In genomic region chr5:4959446-4959845, GRCm38 (mm10) we compare ENCODE assay signal across 16 mouse cellular contexts.
DNase-seq lines count a peak whose midpoint lies in the region; ATAC-seq and TF ChIP-seq lines count a peak whose summit lies in the region.
"Had no signal": no experiment of that assay in that cellular context is flagged by ENCODE, and none has a peak within 500 bp of the region (broad histone marks: within the 10 kb centered on the region; RNA-seq: fewer than 3 reads in every experiment).

No protein-coding gene starts in this region.

- H3K27ac ChIP-seq in forebrain, embryonic 11.5 days (ENCODE audit: low read depth, low read length): no peak overlapping the region
- no peak overlapping the region for H3K27ac ChIP-seq in forebrain, embryonic 15.5 days (replicated peaks)
- H3K27ac ChIP-seq in liver, adult 2 months (replicated peaks; ENCODE audit: insufficient read depth, low read depth, low read length): no peak overlapping the region
- no peak overlapping the region for H3K27ac ChIP-seq in limb, embryonic 13.5 days
- H3K27ac ChIP-seq: hindbrain, embryonic 13.5 days; liver, embryonic 13.5 days; midbrain, embryonic 10.5 days had no signal

- no peak overlapping the region for H3K9ac ChIP-seq in forebrain, embryonic 11.5 days (ENCODE audit: low read length)
- H3K9ac ChIP-seq in forebrain, embryonic 15.5 days (replicated peaks): no peak overlapping the region
- H3K9ac ChIP-seq in liver, adult 2 months (ENCODE audit: low read depth, low read length): no peak overlapping the region
- H3K9ac ChIP-seq in limb, embryonic 13.5 days: peak overlapping the region; percentile 13; the same call in 1 of the 2 replicates
- H3K9ac ChIP-seq: hindbrain, embryonic 13.5 days; liver, embryonic 13.5 days had no signal

- H3K4me1 ChIP-seq in forebrain, embryonic 11.5 days (replicated peaks; ENCODE audit: control insufficient read depth, insufficient read depth, low read length): 0 out of 2 replicates have a peak, but pooled peaks cover 6% of the 10 kb centered on the region
- H3K4me1 ChIP-seq in forebrain, embryonic 15.5 days: peaks cover 11% of the 10 kb centered on the region
- peaks cover 13% of the 10 kb centered on the region; the same call in 1 of the 2 replicates for H3K4me1 ChIP-seq in liver, adult 2 months (ENCODE audit: control insufficient read depth, insufficient read depth, low read length)
- H3K4me1 ChIP-seq in limb, embryonic 13.5 days: peaks cover 13% of the 10 kb centered on the region; the same call in 1 of the 2 replicates
- H3K4me1 ChIP-seq: liver, embryonic 13.5 days had no signal

- H3K79me2 ChIP-seq in liver, adult 2 months (ENCODE audit: control insufficient read depth, insufficient read depth, low read length): no peaks in the 10 kb centered on the region

- WGBS in forebrain, embryonic 11.5 days: 40% methylated on average over 5 of the region's 5 CpGs
- WGBS in forebrain, embryonic 15.5 days: 25% methylated on average over 5 of the region's 5 CpGs
- 14% methylated on average over 5 of the region's 5 CpGs for WGBS in liver, adult 2 months
- 28% methylated on average over 5 of the region's 5 CpGs for WGBS in limb, embryonic 13.5 days

- no peaks in the 10 kb centered on the region for H3K9me3 ChIP-seq in forebrain, embryonic 11.5 days (ENCODE audit: control insufficient read depth, low read length)
- H3K9me3 ChIP-seq in forebrain, embryonic 15.5 days: no peaks in the 10 kb centered on the region
- no peaks in the 10 kb centered on the region for H3K9me3 ChIP-seq in limb, embryonic 13.5 days
- H3K9me3 ChIP-seq: hindbrain, embryonic 13.5 days; liver, embryonic 13.5 days; midbrain, embryonic 10.5 days had no signal

- no peaks in the 10 kb centered on the region for H3K36me3 ChIP-seq in forebrain, embryonic 11.5 days (ENCODE audit: control insufficient read depth, insufficient read depth, low read length)
- no peaks in the 10 kb centered on the region for H3K36me3 ChIP-seq in forebrain, embryonic 15.5 days
- no peaks in the 10 kb centered on the region for H3K36me3 ChIP-seq in liver, adult 2 months (ENCODE audit: control insufficient read depth, insufficient read depth, low read length)
- no peaks in the 10 kb centered on the region for H3K36me3 ChIP-seq in limb, embryonic 13.5 days
- H3K36me3 ChIP-seq: hindbrain, embryonic 13.5 days; liver, embryonic 13.5 days; midbrain, embryonic 10.5 days had no signal

- no peak for TF ChIP-seq POLR2A in liver, adult 2 months (IDR thresholded peaks at IDR 0.05; ENCODE audit: extremely low read depth, insufficient read depth, low read length)

- no peak for DNase-seq in forebrain, embryonic 11.5 days (ENCODE audit: low spot score)
- peak; percentile 85 for DNase-seq in liver, adult 2 months (ENCODE audit: extremely low read depth, low read depth, low spot score)
- no peak for DNase-seq in liver
- peak; percentile 67 for DNase-seq in retina, embryonic 14.5 days (ENCODE audit: low spot score)
- DNase-seq in cerebellum, adult 9-10 months: no peak
- no peak for DNase-seq in cerebellum, postnatal 25 days
- DNase-seq: gastrocnemius, postnatal 10 days; kidney, postnatal 10 days; liver, embryonic 13.5 days; thymus, adult 18-20 months had no signal

- no peak for TF ChIP-seq CTCF in liver, adult 2 months (IDR thresholded peaks at IDR 0.05; ENCODE audit: low read depth, low read length)

- H3K27me3 ChIP-seq in forebrain, embryonic 11.5 days (ENCODE audit: control insufficient read depth, insufficient read depth, low read length): no peaks in the 10 kb centered on the region
- no peaks in the 10 kb centered on the region for H3K27me3 ChIP-seq in forebrain, embryonic 15.5 days
- no peaks in the 10 kb centered on the region for H3K27me3 ChIP-seq in liver, adult 2 months (ENCODE audit: control insufficient read depth, insufficient read depth, low read length)
- H3K27me3 ChIP-seq in limb, embryonic 13.5 days: no peaks in the 10 kb centered on the region
- H3K27me3 ChIP-seq: hindbrain, embryonic 13.5 days; liver, embryonic 13.5 days had no signal

- H3K4me3 ChIP-seq in forebrain, embryonic 11.5 days (ENCODE audit: low read depth, low read length): no peak overlapping the region
- H3K4me3 ChIP-seq in forebrain, embryonic 15.5 days: no peak overlapping the region
- no peak overlapping the region for H3K4me3 ChIP-seq in liver, adult 2 months (ENCODE audit: insufficient read depth, low read depth, low read length)
- H3K4me3 ChIP-seq in limb, embryonic 13.5 days: no peak overlapping the region
- H3K4me3 ChIP-seq: erythroblast, embryonic 14.5 days; hindbrain, embryonic 13.5 days; liver, embryonic 13.5 days; midbrain, embryonic 10.5 days had no signal

- peak; percentile 47; the same call in 1 of the 2 replicates for ATAC-seq in forebrain, embryonic 11.5 days (replicated peaks; ENCODE audit: low FRiP score)
- ATAC-seq in forebrain, embryonic 15.5 days (replicated peaks): no peak
- ATAC-seq in limb, embryonic 13.5 days (ENCODE audit: low FRiP score, low read depth): no peak
- ATAC-seq: activated CD4-positive, CD25-positive, alpha-beta regulatory T cell, adult 4 months had no signal

- H3K4me2 ChIP-seq in forebrain, embryonic 11.5 days (ENCODE audit: low read depth, low read length, severe bottlenecking): no peak overlapping the region
- H3K4me2 ChIP-seq in forebrain, embryonic 15.5 days (replicated peaks): no peak overlapping the region
- H3K4me2 ChIP-seq in limb, embryonic 13.5 days (replicated peaks): no peak overlapping the region
- H3K4me2 ChIP-seq: hindbrain, embryonic 13.5 days; liver, embryonic 13.5 days had no signal

Comparison
In these comparisons a context has a peak if more than half of its experiments do, and no peak if none do; other contexts are left out.
1. DNase-seq: peak in liver, adult 2 months (single experiment) and retina, embryonic 14.5 days (single experiment); none in forebrain, embryonic 11.5 days (single experiment), liver (single experiment), cerebellum, adult 9-10 months (single experiment) and cerebellum, postnatal 25 days (0 of 2).